Comparison of ENCODE assay signal across 8 mouse cellular contexts in genomic region chr7:140856785-140857549, GRCm38 (mm10). TPM values are rescaled to one million over a fixed set of nuclear protein-coding genes. Genes with fewer than 3 reads are reported as not detected.
DNase-seq lines count a peak whose midpoint lies in the region; ATAC-seq and TF ChIP-seq lines count a peak whose summit lies in the region.

Ric8a (plus strand) TSS chr7:140856957.

- TF ChIP-seq CTCF in layer of hippocampus, adult 2 months (conservative IDR thresholded peaks at IDR 0.05): no peak
- TF ChIP-seq CTCF in lung, adult 2 months (IDR thresholded peaks at IDR 0.05; ENCODE audit: insufficient read depth, low read length): no peak

- peak within 1 kb of the TSS; percentile 95 for H3K4me2 ChIP-seq in neural tube, embryonic 15.5 days

- no peaks in the 10 kb centered on the region for H3K27me3 ChIP-seq in neural tube, embryonic 15.5 days (replicated peaks)

- H3K4me3 ChIP-seq in layer of hippocampus, adult 2 months: peak within 1 kb of the TSS; percentile 74
- peak within 1 kb of the TSS; percentile 94 for H3K4me3 ChIP-seq in lung, adult 2 months (replicated peaks; ENCODE audit: extremely low read depth, low read depth, low read length)
- H3K4me3 ChIP-seq in neural tube, embryonic 15.5 days (replicated peaks): peak within 1 kb of the TSS; percentile 95

- peaks cover 57% of the 10 kb centered on the region for H3K36me3 ChIP-seq in neural tube, embryonic 15.5 days

- peak; percentile 81 for ATAC-seq in neural tube, embryonic 15.5 days (ENCODE audit: low FRiP score)

- peak within 1 kb of the TSS; percentile 94 for H3K9ac ChIP-seq in neural tube, embryonic 15.5 days (replicated peaks)

- peak; percentile 64 for DNase-seq in MEL-GATA-1-ER (ENCODE audit: extremely low read depth, low read depth)
- peak; percentile 82 for DNase-seq in cerebellum, adult 8-10 months
- peak; percentile 66 for DNase-seq in forelimb bud, embryonic 11.5 days (ENCODE audit: low read depth, low spot score)
- peak; percentile 91 for DNase-seq in heart, postnatal 4 days
- DNase-seq in layer of hippocampus, adult 2 months (ENCODE audit: low spot score in 2 of 2): peak; percentile 86 to 87
- peak; percentile 92 for DNase-seq in lung, adult 2 months
- DNase-seq in testis, postnatal 14 days (ENCODE audit: low spot score): peak; percentile 85

- peak within 1 kb of the TSS; percentile 97 for H3K27ac ChIP-seq in layer of hippocampus, adult 2 months
- peak within 1 kb of the TSS; percentile 93 for H3K27ac ChIP-seq in neural tube, embryonic 15.5 days (replicated peaks)

- under 1% methylated on average over 50 of the region's 50 CpGs for WGBS in lung, adult 2 months
- WGBS in neural tube, embryonic 15.5 days: under 1% methylated on average over 50 of the region's 50 CpGs

- H3K4me1 ChIP-seq in lung, adult 2 months (ENCODE audit: control insufficient read depth, insufficient read depth, low read length): peaks cover 14% of the 10 kb centered on the region
- peaks cover 38% of the 10 kb centered on the region for H3K4me1 ChIP-seq in neural tube, embryonic 15.5 days

- TF ChIP-seq POLR2A in lung, adult 2 months (IDR thresholded peaks at IDR 0.05; ENCODE audit: borderline replicate concordance, extremely low read depth, low read depth, low read length): peak; percentile 89

- no peaks in the 10 kb centered on the region for H3K9me3 ChIP-seq in neural tube, embryonic 15.5 days (replicated peaks)

RNA-seq across cellular contexts. Expression of gene Ric8a, which starts in this region (rescaled TPM):
- 10 to 100 TPM; 25.2 to 32.3 TPM for total RNA-seq in heart, postnatal 4 days (2021)
- total RNA-seq in layer of hippocampus, adult 2 months (2021): 10 to 100 TPM; 78.2 to 82.8 TPM
- 112 and 138 TPM in 2 replicates for polyA plus RNA-seq in lung, adult 2 months (2012; rRNA removed)
- polyA plus RNA-seq in neural tube, embryonic 15.5 days (2015; fragmentation: Nextera tagmentation; extraction: Ambion mirVana): 91.9 and 94.8 TPM in 2 replicates

Comparison
In these comparisons a context has a peak if more than half of its experiments do, and no peak if none do; other contexts are left out.
1. Peak in every context shown above with its lines: DNase-seq, ATAC-seq, H3K4me3 ChIP-seq and H3K27ac ChIP-seq.